Mouse (Mus musculus) lung, postnatal 10 days (tissue): ENCODE measurements around the gene Pcnx2.
A peak's percentile ranks its signal among the peaks of the same experiment; 100 is the strongest.

Experiments
- DNase-seq: peaks from one replicate; pipeline ENCODE4 v3.0.0; 2021

The Pcnx2 gene

DNA sequence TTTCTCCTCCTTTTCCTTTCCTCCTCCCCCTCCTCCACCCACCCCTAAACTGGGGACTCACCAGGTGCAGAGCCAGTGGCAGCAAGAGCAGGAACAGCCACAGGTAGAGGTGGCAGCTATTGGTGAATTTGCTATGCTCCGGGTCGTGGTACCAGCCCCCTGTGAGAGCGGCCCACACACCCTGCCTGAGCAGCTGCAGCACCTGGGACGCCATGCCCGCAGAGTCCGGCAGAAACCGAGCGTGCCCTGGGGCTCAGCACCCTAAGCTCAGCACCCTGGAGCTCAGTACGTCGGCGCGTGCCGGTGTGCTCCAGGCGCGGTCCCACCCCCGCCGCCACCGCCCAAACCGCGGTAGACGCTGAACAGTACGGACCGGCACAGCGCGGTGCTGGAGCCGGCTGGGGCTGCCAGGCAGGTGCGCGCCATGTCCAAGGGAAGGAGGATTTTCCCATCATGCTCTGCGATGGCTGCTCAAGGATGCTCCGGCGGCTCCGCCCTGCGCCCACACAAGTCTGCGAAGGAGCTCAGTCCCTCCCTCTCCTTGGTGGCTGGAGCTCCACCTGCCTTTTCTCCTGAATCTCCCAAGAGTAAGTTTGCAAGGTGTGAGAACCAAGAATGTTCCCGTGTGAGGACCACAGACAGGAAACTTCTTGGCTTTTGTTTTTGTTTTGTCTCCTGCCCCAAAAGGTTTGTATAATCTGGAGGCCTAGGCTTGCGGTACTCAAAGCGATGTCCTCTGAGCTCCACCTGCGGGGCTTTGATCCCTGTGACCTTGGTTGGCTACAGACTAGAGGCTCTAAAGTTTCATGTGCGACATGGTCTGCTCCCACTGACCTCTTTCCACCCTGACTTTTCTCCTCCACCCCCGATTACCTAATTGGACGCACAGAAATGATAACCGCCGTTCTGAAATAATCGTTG is at the start of gene Pcnx2:
TSS of gene Pcnx2 (minus strand) at position 450 of the 921 bp plus-strand sequence.
- no peak for DNase-seq

DNA sequence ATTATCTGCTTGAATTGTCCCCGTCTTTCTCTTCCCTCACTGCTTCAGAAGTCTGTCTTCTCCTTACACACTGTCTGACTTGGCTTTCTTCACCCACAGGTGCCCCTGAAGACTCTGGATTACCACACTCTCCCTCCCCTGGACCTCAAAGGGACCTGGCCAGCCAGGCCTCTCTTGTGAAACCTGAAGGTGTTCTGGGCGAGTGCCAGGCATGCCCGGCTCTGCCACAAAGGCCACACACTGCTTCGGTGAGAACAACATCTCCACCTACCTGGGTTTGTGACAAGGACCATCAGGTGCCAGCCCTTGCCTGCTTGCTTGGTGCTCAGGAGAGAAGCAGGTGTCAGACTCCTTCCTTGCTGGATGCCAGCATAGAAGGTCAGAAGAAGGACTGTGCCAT is 46.4 kb upstream of the Pcnx2 start:
- DNase-seq, result peak; percentile 38

DNA sequence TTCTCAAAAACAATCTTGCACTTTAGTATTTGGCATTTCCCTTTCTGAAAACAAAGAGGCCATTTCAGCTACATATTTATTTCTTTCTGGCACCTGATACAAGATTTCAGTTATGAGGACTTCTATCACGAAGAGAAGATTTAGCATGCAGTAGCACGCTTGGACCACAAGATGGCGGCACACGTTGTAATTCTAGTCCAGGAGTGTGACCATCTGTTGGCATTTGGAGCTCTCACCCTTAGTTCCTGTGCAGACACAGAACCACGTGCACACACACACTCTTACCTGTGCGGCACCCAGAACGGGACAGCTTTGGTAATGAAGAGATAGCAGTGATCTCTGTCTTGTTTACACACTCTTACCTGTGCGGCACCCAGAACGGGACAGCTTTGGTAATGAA is 37.5 kb upstream of the Pcnx2 start:
- DNase-seq, result peak; percentile 70

DNA sequence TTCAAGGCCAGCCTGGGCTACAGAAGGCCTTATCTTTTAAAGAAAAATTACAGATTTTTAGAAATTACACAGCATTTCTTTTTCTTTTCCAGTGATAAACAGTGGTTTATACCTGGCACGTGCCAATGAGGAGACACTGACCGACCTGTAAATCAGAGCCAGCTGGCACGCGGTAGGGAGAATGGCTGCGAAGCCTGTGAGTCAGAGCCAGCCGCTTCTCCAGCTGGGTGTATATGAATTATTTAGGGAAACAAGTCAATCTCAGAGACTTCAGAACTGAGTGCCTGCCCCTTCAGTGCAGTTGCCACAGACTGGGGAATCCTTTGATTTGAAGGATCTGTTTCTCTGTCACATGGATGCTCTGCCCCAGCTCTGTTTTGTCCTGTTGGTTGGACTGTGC is 33.7 kb upstream of the Pcnx2 start:
- no peak for DNase-seq

DNA sequence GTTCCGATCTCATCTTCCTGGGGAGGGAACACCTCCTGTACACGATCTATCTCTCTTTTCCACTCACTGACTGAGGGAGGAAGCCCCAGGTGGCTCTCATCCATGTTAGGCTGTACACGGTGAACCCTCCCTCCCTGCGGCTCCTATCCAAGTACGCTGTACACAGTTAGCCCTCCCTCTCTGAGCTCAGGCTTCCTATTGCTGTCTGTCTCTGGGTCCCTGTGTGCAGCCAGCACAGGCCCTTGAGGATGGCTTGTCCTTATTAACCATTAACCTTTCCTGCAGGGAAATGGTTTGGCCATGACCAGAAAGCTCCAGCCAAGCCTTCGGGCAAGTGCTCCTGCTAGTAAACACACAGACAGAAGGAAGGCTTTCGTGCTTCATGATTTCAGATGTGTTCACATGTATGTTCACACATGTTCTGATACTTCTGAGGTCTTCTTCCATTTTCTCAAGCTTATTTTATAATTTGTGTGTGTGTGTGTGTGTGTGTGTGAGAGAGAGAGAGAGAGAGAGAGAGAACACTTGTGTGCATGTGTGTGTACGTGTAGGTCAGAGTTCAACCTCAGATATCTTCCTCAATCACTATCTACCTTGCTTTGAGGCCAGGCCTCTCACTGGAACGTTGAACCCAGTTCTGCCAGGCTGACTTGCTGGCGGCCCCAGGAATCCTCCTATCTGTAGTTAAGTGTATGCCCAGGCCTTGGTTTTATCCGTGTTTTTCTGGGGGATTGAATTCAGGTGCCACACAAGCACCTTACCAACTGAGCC is 32.3 kb upstream of the Pcnx2 start:
- DNase-seq, result no peak

DNA sequence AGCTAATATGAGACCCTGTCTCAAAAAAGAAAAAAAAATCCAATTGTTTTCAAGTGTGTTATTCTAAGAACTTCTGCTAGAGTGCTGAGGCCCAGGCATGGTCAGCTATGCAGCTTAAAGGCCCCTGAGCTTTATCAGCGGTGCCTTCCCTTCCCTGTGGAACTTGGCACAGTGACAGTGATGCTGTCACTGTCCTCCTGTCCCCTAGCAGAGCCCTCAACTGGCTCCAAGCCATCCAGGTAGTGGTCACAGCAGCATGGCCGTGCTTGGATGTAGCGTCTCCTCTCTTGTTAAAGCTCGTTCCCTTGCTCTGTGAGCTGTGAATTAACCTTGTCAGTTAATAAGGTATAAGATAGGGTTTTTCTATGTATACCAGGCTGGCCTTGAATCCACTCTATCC is 28.5 kb upstream of the Pcnx2 start:
- no peak for DNase-seq

DNA sequence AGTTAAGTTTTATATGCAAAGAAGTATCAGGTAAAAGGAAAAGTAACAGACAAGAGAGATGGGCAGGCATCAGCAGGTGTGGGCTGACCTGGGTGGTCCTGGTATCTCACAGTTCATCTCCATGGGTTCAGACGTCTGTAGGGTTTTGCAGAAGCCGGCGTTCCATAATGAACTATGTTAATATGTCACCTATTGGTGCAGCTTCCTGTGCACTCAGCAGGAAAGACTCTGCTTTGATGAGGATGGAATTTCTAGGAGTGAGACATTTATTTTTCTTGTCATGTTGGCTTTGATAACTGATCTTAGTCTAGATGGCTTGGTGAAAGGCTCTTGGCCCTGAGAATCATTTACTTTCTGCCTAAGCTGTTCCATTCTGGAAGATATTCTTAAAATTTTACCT is 24.2 kb upstream of the Pcnx2 start:
- DNase-seq, result no peak

DNA sequence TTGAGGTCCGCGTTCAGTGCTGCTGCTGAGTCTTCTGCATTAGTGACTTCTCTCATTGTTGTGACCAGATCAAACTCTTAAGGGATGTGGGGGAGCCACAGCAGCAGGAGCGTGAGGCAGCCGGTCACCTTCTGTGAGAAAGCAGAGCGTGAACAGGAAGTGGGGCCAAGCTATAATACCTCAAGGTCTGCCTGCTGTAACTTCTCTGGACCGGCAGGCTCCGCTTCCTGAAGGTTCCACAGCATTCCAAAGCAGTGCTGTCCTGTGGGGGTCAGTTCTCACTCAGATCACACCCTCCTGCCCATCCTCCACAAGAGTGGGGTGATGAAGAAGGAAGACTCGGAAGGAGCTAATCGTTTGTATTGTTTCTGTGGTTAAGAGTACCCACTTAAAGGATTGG is 22.6 kb upstream of the Pcnx2 start:
- DNase-seq, result no peak

DNA sequence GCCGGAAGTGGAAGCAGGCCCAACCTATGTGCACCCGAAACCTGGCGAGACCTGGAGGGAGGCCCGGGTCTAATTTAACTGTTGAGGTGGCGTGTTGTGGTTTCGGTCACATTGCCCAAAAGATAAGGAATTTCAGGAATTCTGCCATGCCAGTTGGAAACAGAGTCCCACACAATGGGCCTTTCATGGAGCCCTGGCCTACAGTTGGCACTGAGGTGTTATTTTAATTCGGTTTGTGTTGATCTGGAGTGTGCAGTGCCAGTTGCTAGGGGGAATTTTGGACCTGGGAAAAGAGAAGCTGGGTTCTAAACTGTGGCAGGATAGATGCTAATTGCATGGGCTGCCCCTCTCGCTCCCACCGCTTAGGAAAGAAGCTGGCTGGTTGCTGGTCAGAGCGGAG is 22.2 kb upstream of the Pcnx2 start:
- DNase-seq, result no peak

DNA sequence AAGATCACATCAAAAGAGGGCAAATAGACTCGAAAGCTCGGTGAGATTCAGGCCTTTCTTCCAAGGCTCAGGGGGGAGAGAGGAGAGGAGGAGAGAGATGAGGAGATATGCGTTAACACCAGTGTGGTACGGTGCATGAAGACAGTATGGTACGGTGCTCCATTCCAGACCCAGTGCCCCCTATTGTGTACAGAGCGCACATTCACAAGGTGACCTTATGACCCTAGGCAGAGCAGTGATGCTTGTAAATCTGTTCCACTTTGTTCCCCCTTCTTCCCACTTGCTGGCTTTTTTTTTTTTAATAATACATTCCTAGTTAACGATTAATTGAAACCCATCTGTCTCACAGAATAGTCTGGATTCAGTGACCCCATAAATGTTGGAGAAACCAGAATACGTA is 21.4 kb upstream of the Pcnx2 start:
- no peak for DNase-seq

DNA sequence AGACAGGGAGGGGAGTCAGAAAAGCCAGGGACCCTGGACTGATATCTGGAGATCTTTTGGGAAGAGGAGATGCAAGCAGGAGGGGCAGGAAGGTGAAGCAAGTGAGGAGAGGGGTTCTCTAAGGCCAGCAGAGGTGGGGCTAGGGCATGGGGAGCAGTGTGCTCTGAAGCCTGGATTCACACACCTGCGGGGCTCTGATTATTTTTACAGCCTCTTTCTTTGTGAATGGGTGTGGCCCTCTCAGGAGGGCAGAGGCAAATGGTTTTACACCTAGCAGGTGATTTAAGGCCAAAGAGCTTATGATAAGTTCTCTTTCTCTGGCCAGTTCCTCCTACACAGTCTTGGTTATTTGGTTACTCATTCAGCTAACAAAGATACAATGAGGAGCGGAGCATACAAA is 20.6 kb upstream of the Pcnx2 start:
- DNase-seq, result no peak

DNA sequence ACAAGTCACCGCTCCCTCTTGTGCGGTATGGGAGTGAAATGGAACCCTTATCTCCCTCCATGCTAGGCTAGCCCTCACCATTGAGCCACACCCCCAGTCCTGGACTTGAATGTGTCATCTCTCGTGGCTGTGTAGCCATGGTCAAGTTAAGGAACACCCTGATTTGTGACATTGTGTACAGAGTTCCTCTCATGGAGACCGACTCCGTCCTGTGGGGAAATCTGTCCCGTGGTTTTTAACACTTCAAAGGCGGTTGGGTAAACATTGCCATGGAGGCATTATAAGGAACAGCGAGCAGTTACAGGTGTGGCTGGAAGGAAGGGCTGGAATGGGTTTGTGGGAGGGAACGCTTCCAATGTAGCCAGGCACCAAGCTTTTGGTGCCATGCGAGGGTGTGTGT is 18.9 kb upstream of the Pcnx2 start:
- peak; percentile 33 for DNase-seq

DNA sequence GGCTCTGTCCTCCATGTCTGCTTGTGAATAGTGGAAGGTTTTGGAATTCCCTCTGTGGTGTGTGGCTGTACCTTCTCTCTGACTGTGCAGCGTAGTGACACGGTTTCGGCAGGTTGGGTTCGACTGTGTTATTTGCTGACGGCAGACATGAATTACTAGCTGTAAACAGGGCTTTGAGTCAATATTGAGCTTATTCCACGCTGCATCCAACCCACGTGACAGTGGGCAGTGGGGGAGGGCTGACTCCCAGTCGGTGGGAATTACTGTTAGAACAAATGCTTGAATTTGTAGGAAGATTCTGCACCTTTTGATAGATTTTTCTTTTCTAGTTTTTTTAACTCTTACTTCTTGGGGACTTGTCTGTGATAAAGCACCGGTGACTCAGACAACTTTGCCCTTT is 16.3 kb upstream of the Pcnx2 start:
- DNase-seq, result no peak

DNA sequence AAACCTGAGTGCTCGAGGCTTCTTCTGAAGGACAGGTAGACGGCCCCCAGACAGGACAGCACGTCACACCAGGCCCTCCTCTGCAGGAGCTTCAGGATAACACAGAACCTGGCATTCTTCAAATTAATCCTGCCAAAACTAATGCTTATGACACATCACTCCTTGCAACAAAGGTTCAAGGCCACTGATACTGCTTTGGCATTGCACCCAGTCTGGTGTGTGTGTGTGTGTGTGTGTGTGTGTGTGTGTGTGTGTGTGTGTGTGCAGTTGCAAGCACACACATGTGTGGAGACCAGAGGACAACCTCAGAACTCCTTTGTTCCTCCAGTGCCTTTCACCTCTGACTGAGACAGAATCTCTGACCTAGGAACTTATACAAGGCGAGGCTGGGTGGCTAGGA is 15.1 kb upstream of the Pcnx2 start:
- DNase-seq, result no peak

DNA sequence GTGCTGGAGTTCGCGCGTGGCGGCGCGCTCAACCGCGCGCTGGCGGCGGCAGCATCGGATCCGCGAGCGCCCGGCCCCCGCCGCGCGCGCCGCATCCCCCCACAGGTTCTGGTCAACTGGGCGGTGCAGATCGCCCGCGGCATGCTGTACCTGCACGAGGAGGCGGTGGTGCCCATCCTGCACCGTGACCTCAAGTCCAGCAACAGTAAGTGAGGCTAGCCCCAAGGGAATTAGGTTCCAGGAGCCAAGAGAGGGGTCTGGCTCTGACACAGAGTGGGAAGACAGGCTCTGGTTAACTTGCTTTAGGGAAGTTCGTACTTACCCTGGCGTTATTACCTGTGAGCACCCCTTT is 13.1 kb upstream of the Pcnx2 start:
- DNase-seq, result no peak

DNA sequence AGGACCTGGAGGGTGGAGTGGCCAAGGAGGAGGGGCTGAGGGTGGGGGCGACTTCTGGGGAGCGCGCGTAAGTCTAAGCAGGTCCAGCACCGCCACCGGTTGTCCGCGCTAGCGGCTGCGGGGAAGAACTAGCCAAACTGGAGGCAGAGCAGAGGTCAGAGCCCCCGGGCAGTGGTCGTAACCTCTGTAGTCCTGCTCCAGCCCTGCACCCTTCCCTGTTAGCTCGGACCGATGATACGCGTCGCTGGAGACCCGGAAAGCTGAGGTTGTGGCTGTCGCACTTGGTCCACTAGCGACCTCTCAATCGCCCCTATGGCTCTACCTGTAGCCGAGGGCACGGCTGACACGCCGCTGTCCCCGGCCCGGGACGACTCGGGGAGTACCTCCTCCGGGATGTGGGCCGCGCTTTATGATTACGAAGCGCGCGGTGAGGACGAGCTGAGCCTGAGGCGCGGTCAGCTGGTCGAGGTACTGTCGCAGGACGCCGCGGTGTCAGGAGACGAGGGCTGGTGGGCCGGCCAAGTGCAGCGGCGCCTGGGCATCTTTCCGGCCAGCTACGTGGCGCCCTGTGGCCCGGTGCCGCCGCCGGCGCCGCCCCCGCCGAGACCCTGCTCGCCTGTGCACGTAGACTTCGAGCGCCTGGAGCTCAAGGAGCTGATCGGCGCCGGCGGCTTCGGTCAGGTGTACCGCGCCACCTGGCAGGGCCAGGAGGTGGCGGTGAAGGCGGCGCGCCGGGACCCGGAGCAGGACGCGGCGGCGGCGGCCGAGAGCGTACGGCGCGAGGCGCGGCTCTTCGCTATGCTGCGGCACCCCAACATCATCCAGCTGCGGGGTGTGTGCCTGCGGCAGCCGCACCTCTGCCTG is 12.5 kb upstream of the Pcnx2 start, which contains the start of gene Map3k21:
TSS of gene Map3k21 (plus strand) at position 86 of the 864 bp plus-strand sequence.
- DNase-seq, result peak; percentile 31

DNA sequence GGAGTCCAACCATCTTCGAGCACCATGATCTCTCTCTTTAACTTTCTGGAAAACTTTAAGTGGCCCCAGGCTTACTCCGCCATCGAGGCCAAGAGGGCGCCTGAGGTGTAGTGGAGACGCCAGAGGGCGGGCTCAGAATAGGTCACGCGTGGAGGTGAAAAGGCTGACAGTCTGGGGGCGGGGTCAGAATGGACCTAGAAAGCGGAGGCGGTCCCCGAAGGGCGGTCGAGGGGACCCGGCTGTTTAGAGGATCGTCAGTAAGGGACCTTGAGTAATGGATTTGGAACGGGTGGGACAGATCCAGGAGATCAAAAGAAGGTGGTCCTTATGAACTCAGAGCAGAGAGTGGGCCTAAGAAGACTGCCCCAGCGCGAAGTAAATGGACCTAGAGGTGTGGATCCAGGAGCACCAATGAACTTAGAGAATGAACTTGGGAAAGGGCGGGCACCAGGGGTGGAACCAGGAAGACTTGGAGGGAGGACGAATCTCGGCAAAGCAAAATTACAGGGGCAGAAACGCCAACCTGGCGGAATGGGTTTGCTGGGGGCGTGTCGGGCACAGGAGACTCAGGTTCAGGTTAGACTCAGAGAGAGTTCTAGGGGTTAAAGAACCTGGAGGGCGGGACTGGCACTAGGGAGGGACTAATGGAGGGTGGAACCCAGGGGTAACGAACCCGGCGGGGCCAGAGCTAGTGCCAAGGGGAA is 11.7 kb upstream of the Pcnx2 start:
- peak; percentile 85 for DNase-seq

DNA sequence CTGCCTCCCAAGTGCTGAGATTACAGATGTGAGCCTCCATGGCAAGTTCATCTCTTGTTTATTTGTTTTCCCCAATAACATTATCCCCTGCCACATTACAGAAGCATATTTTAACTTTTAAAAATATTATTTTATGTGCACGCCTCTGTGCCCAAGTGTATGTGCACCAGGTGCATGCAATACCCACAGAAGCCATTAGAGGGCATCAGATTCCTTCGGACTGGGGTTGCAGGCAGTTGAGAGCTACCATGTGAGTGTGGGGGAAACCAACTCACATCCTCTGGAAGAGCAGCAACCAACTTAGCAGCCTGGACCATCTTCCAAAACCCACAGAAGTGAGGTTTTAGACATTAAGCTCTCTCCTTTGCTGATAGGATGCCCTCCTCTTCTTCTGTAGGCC is 9.2 kb upstream of the Pcnx2 start:
- no peak for DNase-seq

DNA sequence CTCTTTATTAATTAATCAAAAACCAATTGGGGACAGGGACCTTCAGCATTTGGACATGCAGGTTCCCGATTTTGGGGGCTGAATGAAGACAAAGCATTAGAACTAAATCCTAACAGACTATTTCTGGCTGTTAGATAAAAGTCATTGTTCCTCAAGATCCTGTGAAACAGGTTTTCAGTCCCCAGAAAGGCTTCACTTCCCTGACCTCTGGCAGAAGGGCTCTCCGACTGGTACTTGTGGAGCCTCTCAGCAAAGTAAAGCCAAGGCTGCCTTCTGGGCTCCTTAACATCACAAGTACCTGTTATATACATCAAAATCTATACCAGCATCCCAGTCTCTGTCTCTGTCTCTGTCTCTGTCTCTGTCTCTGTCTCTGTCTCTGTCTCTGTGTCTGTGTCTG is 7.2 kb upstream of the Pcnx2 start:
- DNase-seq, result no peak

DNA sequence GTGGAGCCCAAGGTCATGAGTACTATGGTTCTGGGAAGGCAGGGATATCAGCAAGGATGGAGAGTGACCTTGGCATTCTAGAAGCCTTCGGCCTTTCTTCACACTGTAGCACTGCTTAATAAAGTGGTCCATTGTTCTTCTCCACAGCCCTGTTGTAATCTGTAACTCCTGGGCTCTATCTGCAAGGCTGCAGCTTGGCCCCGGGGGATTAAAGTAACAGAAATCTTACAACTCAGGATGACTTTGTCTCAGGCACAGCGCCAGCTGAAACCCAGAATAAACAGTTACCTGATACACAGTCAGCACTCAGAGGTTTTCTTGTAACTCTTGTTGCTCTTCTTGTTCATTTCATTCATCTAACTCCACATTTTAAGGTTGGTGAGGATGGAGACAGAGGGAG is 4.4 kb upstream of the Pcnx2 start:
- DNase-seq, result no peak

DNA sequence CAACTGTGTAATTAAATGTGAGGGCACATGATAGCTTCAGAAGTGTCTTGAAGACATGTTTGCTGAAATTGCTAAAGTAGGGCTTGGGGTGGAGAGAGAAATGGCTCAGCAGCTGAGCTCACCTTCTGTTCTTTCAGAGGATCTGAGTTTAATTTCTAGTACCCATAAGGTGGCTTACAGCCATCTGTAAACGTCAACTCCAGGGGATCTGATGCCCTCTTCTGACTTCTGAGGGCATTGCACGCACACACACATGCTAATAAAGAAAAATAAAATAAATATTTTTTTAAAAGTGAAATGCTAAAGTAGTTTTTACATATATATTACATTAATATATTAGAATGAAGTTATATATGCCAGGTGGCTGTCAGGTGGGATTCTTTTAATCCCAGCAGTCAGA is 3.0 kb upstream of the Pcnx2 start:
- no peak for DNase-seq

DNA sequence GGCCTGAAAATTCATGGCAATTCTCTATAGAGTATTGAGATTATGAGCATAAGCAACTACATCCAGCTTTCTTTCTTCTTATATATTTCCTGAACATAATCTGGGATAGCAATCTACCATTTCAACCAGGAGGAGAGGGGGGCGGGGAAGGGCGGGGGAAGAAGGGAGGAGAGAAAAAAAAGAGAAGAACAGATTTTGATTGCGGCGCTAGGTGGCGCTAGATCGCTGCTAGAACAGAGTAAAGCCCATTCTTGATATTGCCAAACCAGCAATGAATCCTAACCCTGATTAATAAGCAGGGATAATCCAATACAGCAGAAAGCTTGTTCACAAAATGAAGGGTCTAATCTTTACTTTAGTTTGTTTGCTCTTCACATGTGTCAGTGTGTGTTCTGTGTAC is 782 bp upstream of the Pcnx2 start:
- DNase-seq, result peak; percentile 62

DNA sequence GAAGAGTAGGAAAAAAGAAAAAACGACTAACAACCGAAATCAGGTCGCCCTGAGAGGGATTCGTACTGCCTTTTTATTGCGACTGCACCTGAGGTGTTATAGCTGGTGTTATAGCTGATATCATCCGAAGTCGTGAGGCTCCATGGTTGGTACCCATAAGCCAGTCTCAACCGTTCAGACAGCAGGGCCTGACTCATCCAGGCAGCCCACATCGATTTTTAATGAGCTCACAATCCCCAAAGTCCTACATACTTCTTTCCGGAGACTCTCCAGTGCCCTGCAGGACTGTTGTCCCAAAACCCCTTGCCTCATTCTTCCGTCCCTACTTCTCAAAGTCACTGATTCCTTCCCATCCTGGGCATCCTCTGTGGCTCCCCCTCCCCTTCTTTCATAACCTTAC is 729 bp downstream of the Pcnx2 start:
- DNase-seq, result no peak
